Mouse (Mus musculus): ENCODE results near the gene Col5a3.

- TF ChIP-seq CTCF (IDR thresholded peaks at IDR 0.05; ENCODE audit: low read depth), result no peak
- TF ChIP-seq EP300 (IDR thresholded peaks at IDR 0.05; ENCODE audit: low read depth), result no peak
Measured at GRCm38 (mm10) chr9:20818236-20818635, 3.4 kb upstream of the Col5a3 start, which contains the start of gene Rdh8.
